Mouse (Mus musculus) cerebellum, adult 2 months (tissue): ENCODE data around the gene Mdm2.

Experiments
- CTCF ChIP-seq: fragments of 200-500 bp; IDR thresholded peaks from 2 replicates; pipeline ENCODE4 v1.5.1; 2011; ENCODE audit warnings: low read depth, mild to moderate bottlenecking, control low read depth, low read length, moderate library complexity, borderline replicate concordance; ENCODE audit not compliant: insufficient read depth
- POLR2A ChIP-seq: fragments of 200-500 bp; IDR thresholded peaks from 2 replicates; pipeline ENCODE4 v1.6.1; 2011; ENCODE audit warnings: low read length, control low read depth, borderline replicate concordance; ENCODE audit not compliant: insufficient read depth

- no peak for TF ChIP-seq CTCF
- TF ChIP-seq POLR2A = no peak
Observed at GRCm38 (mm10) chr10:117690101-117690352, 20.5 kb downstream of the Mdm2 start.
